Mouse (Mus musculus) spleen, postnatal 14 days (tissue): ENCODE results near the gene Isy1.

Source experiments
- DNase-seq, 2 experiments: peaks; one replicate each; pipeline ENCODE4 v3.0.0; 2021 to 2022; ENCODE audit warnings: low spot score in 2 of 2

Isy1 gene

GRCm38 (mm10) chr6:87804886-87805285, 33.7 kb downstream of the Isy1 start:
- DNase-seq = no peak

GRCm38 (mm10) chr6:87804036-87804435, 34.6 kb downstream of the Isy1 start:
- DNase-seq = no peak

GRCm38 (mm10) chr6:87802462-87802861, 36.1 kb downstream of the Isy1 start:
- DNase-seq = no peak

GRCm38 (mm10) chr6:87799576-87799975, 39.0 kb downstream of the Isy1 start:
- no peak for DNase-seq

- no peak for DNase-seq
Observed at GRCm38 (mm10) chr6:87797321-87797720, 41.3 kb downstream of the Isy1 start.

GRCm38 (mm10) chr6:87796251-87796880, 42.2 kb downstream of the Isy1 start:
- no peak for DNase-seq

GRCm38 (mm10) chr6:87795385-87796150, 43.0 kb downstream of the Isy1 start:
- no peak for DNase-seq

- DNase-seq = no peak
Observed at GRCm38 (mm10) chr6:87793821-87794510, 44.6 kb downstream of the Isy1 start.

- no peak for DNase-seq
Observed at GRCm38 (mm10) chr6:87791826-87792225, 46.8 kb downstream of the Isy1 start.

GRCm38 (mm10) chr6:87790779-87791480, 47.7 kb downstream of the Isy1 start:
- peak; percentile 74 to 80 for DNase-seq

GRCm38 (mm10) chr6:87789791-87790190, 48.8 kb downstream of the Isy1 start:
- DNase-seq = no peak

- DNase-seq = no peak
Observed at GRCm38 (mm10) chr6:87788896-87789587, 49.6 kb downstream of the Isy1 start.

GRCm38 (mm10) chr6:87788266-87788895, 50.2 kb downstream of the Isy1 start:
- DNase-seq = no peak

GRCm38 (mm10) chr6:87787108-87787890, 51.3 kb downstream of the Isy1 start:
- DNase-seq = no peak

- DNase-seq = no peak
Observed at GRCm38 (mm10) chr6:87786621-87787020, 52.0 kb downstream of the Isy1 start.

GRCm38 (mm10) chr6:87784033-87784432, 54.6 kb downstream of the Isy1 start:
- DNase-seq = no peak

- DNase-seq = no peak
Observed at GRCm38 (mm10) chr6:87780546-87781301, 57.9 kb downstream of the Isy1 start.

- no peak for DNase-seq
Observed at GRCm38 (mm10) chr6:87779174-87780165, 59.1 kb downstream of the Isy1 start.
